Mouse (Mus musculus) cerebellum, adult 2 months (tissue): ENCODE measurements around the gene Sccpdh.

Source experiments
- CTCF ChIP-seq: fragments of 200-500 bp; IDR thresholded peaks from 2 replicates; pipeline ENCODE4 v1.5.1; 2011; ENCODE audit warnings: low read depth, mild to moderate bottlenecking, control low read depth, low read length, moderate library complexity, borderline replicate concordance; ENCODE audit not compliant: insufficient read depth
- POLR2A ChIP-seq: fragments of 200-500 bp; IDR thresholded peaks from 2 replicates; pipeline ENCODE4 v1.6.1; 2011; ENCODE audit warnings: low read length, control low read depth, borderline replicate concordance; ENCODE audit not compliant: insufficient read depth

DNA sequence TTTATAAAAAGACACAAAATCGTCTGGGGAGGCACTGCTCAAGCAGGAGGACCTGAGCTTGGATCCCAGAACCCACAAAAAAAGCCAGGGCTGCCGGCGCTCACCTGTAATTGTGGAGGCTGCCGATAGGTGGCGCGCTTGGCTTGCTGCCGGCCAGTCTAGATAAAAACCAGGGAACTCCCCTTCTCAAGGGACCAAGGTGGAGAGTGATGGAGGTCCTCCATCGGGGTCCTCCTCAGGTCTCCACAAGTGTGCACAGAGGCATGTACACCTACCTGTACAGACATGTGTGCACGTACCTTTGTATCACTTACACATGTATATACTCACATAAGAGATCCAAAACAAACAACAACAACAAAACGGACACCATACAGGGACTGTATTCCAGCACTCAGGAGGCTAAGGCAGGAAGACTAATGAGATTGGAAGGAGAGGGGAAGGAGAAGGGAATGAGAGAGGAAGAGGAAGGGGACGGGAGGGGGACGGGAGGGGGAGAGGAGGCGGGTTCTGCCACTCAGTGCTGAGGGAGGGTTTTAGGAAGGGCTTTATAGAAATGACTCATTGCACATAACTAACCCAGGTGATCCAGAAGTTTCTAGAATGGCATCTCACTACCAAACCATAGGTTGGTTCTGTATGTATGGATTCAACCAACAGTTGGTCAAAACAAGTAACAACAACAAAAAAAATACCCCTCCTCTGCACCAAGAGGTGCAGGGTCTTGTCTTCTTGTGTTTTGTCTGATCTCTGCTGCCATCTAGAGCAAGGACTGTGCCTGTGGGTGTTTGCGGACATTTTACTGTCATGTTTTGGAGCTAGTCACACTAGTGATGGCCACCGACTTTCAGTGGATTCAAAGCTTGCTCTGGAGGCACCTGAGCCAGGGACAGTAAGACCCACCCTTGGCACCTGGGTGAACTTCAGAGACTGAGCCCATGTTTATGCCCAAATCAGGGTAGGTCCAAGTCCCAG is 66.8 kb downstream of the Sccpdh start:
- TF ChIP-seq POLR2A (no peak), CTCF (peak; percentile 50; the same call in 1 of the 2 replicates)
